Mouse (Mus musculus) heart, embryonic 14.5 days (tissue): ENCODE results near the gene Cnfn. TPM values are rescaled to one million over a fixed set of nuclear protein-coding genes. Genes with fewer than 3 reads are reported as not detected.
"Not testable (repeated sequence)": the region's sequence is repeated elsewhere in the genome, so short reads cannot be mapped to it uniquely, and the experiment has no call there.

ENCODE experiments used
- ATAC-seq: fragments of 200-750 bp; cut with Nextera tagmentation; 2 replicates; pipeline ENCODE4 v1.8.0; 2017; ENCODE audit warnings: low read depth, moderate TSS enrichment; ENCODE audit not compliant: insufficient number of reproducible peaks, insufficient read depth, low FRiP score
- H3K27ac ChIP-seq, 2 experiments: fragments of 200-500 bp in 1 of 2; fragments of 300-500 bp in 1 of 2; sonication (generic) in 1 of 2; replicated peaks in 1 of 2; 2 replicates each; pipeline ENCODE4 v1.5.1; 2012 to 2014; ENCODE audit warnings: low read depth in 2 of 2, low read length in 2 of 2, control low read depth in 1 of 2, mild to moderate bottlenecking in 1 of 2, mixed read lengths in 1 of 2; ENCODE audit not compliant: control insufficient read depth in 1 of 2, insufficient read depth in 1 of 2
- H3K27me3 ChIP-seq: fragments of 300-500 bp; sonication (generic); 2 replicates; pipeline ENCODE4 v1.6.1; 2014; ENCODE audit warnings: mild to moderate bottlenecking, low read length, control low read depth; ENCODE audit not compliant: control insufficient read depth, insufficient read depth
- H3K36me3 ChIP-seq: fragments of 300-500 bp; sonication (generic); 2 replicates; pipeline ENCODE4 v1.6.1; 2014; ENCODE audit warnings: mild to moderate bottlenecking, control low read depth, low read length, mixed read lengths; ENCODE audit not compliant: control insufficient read depth, insufficient read depth
- H3K4me1 ChIP-seq, 2 experiments: fragments of 200-500 bp in 1 of 2; fragments of 300-500 bp in 1 of 2; sonication (generic) in 1 of 2; 2 replicates each; pipeline ENCODE4 v1.6.1; 2012 to 2014; ENCODE audit warnings: low read length in 2 of 2, control low read depth in 1 of 2, mixed read lengths in 1 of 2; ENCODE audit not compliant: control insufficient read depth in 2 of 2, insufficient read depth in 2 of 2
- H3K4me2 ChIP-seq: fragments of 300-500 bp; sonication (generic); 2 replicates; pipeline ENCODE4 v1.6.1; 2014; ENCODE audit warnings: mild to moderate bottlenecking, low read length
- H3K4me3 ChIP-seq, 2 experiments: fragments of 200-500 bp in 1 of 2; fragments of 300-500 bp in 1 of 2; sonication (generic) in 1 of 2; 2 replicates each; pipeline ENCODE4 v1.5.1; 2012 to 2014; ENCODE audit warnings: low read length in 2 of 2, mild to moderate bottlenecking in 2 of 2, control low read depth in 1 of 2, low read depth in 1 of 2, moderate library complexity in 1 of 2; ENCODE audit not compliant: control insufficient read depth in 1 of 2, insufficient read depth in 1 of 2
- H3K9ac ChIP-seq: fragments of 300-500 bp; sonication (generic); 2 replicates; pipeline ENCODE4 v1.6.1; 2014; ENCODE audit warnings: mild to moderate bottlenecking, low read length
- H3K9me3 ChIP-seq: fragments of 300-500 bp; sonication (generic); 2 replicates; pipeline ENCODE4 v1.6.1; 2016; ENCODE audit warnings: low read length, control low read depth; ENCODE audit not compliant: control insufficient read depth
- WGBS: fragments of 180-500 bp; shearing (Covaris S2); extraction: QIAGEN DNeasy Blood & Tissue Kit; methylation state at CpG from one replicate; pipeline ENCODE4 v1.1.7; 2014; 5-methylcytosine and 5-hydroxymethylcytosine counted together
- polyA plus RNA-seq: library from polyadenylated mRNA; unstranded; fragments of >200 nt; fragmentation: Nextera tagmentation; extraction: Ambion mirVana; gene quantifications from 2 replicates; pipeline ENCODE4 v1.2.1, GENCODE M21; 2014

Gene Cnfn
- polyA plus RNA-seq, 1 experiment from 2014 or later, result not detected

GRCm38 (mm10) chr7:25326233-25326632, 43.3 kb downstream of the Cnfn start:
- Histone ChIP-seq H3K4me1 (peaks cover 8 to 11% of the 10 kb centered on the region in 2 experiments; a peak in 3 of 4 replicates), H3K9me3 (no peaks in the 10 kb centered on the region), H3K9ac (no peak overlapping the region), H3K4me3 (no peak overlapping the region), H3K27me3 (no peaks in the 10 kb centered on the region), H3K27ac (no peak overlapping the region), H3K36me3 (peaks cover 30% of the 10 kb centered on the region), H3K4me2 (no peak overlapping the region)
- no peak; the same call in 1 of the 2 replicates for ATAC-seq
- 81% methylated on average over 8 of the region's 8 CpGs for WGBS

GRCm38 (mm10) chr7:25325431-25325830, 44.1 kb downstream of the Cnfn start:
- H3K4me2 ChIP-seq, H3K9ac ChIP-seq, H3K9me3 ChIP-seq, ATAC-seq, H3K27me3 ChIP-seq, H3K27ac ChIP-seq, H3K4me3 ChIP-seq: not testable (repeated sequence)
- 86% methylated on average over 6 of the region's 6 CpGs for WGBS
- Histone ChIP-seq H3K36me3 (peaks cover 22% of the 10 kb centered on the region), H3K4me1 (peaks cover 8 to 11% of the 10 kb centered on the region in 2 experiments; a peak in 3 of 4 replicates)

- H3K4me2 ChIP-seq, result no peak overlapping the region
- WGBS, result 95% methylated on average over 2 of the region's 2 CpGs
Observed at GRCm38 (mm10) chr7:25323219-25323618, 46.3 kb downstream of the Cnfn start.

GRCm38 (mm10) chr7:25322058-25322484, 47.5 kb downstream of the Cnfn start:
- peak overlapping the region; percentile 51 for H3K4me2 ChIP-seq
- ATAC-seq, result peak; percentile 28; the same call in 1 of the 2 replicates
- peaks cover 12 to 17% of the 10 kb centered on the region in 2 experiments; a peak in 3 of 4 replicates for H3K4me1 ChIP-seq
- H3K27ac ChIP-seq, result peak overlapping the region; percentile 71
- H3K36me3 ChIP-seq, result no peaks in the 10 kb centered on the region
- no peaks in the 10 kb centered on the region for H3K9me3 ChIP-seq
- WGBS, result 5% methylated on average over 6 of the region's 6 CpGs
- H3K27me3 ChIP-seq, result no peaks in the 10 kb centered on the region
- H3K4me3 ChIP-seq, result no peak overlapping the region; a peak in 1 of 4 replicates
- peak overlapping the region; percentile 54 for H3K9ac ChIP-seq

More at GRCm38 (mm10) chr7:25323219-25323618, 46.3 kb downstream of the Cnfn start:
- no peak for ATAC-seq
- H3K9me3 ChIP-seq, result no peaks in the 10 kb centered on the region
- peaks cover 6% of the 10 kb centered on the region; the same call in 1 of the 2 replicates for H3K36me3 ChIP-seq
- H3K27me3 ChIP-seq, result no peaks in the 10 kb centered on the region
- H3K27ac ChIP-seq, result no peak overlapping the region
- H3K9ac ChIP-seq, result no peak overlapping the region
- no peak overlapping the region for H3K4me3 ChIP-seq
- H3K4me1 ChIP-seq, result peaks cover 8 to 11% of the 10 kb centered on the region in 2 experiments; a peak in 3 of 4 replicates

Other genes starting within 250 kb of the Cnfn start
- 0.50 and 0.71 TPM in 2 replicates for gene Pou2f2, start 190.0 kb downstream of the Cnfn start, polyA plus RNA-seq
- 4.8 and 5.7 TPM in 2 replicates for gene Dedd2, start 149.1 kb downstream of the Cnfn start, polyA plus RNA-seq
- gene Zfp526, start 148.3 kb downstream of the Cnfn start, polyA plus RNA-seq, result 2.3 and 2.4 TPM in 2 replicates
- 10.0 and 12.2 TPM in 2 replicates for gene Gsk3a, start 131.9 kb downstream of the Cnfn start, polyA plus RNA-seq
- 14.4 and 17.4 TPM in 2 replicates for gene Erf, start 119.0 kb downstream of the Cnfn start, polyA plus RNA-seq
- gene Cic, start 102.0 kb downstream of the Cnfn start, polyA plus RNA-seq, result 25.4 and 28.4 TPM in 2 replicates
- 130 and 142 TPM in 2 replicates for gene Pafah1b3, start 71.7 kb downstream of the Cnfn start, polyA plus RNA-seq
- 0.16 TPM in 1 of 2 replicates, not detected in the other for gene Prr19, start 68.3 kb downstream of the Cnfn start, polyA plus RNA-seq
- gene Tmem145, start 63.6 kb downstream of the Cnfn start, polyA plus RNA-seq, result 0.30 TPM in 1 of 2 replicates, not detected in the other
- 6.8 and 7.9 TPM in 2 replicates for gene Megf8, start 52.6 kb downstream of the Cnfn start, polyA plus RNA-seq
- 2.8 and 3.6 TPM in 2 replicates for gene Lipe, start 29.0 kb upstream of the Cnfn start, polyA plus RNA-seq
- gene Cxcl17, start 43.2 kb upstream of the Cnfn start, polyA plus RNA-seq, result 0.28 and 0.36 TPM in 2 replicates
- 3.9 and 4.5 TPM in 2 replicates for gene Ceacam1, start 107.9 kb upstream of the Cnfn start, polyA plus RNA-seq
- 0.20 TPM in 1 of 2 replicates, not detected in the other for gene Ceacam2, start 170.1 kb upstream of the Cnfn start, polyA plus RNA-seq
- gene Erich4, start 246.2 kb upstream of the Cnfn start, polyA plus RNA-seq, result not detected in 2 replicates
- 62.7 and 66.3 TPM in 2 replicates for gene Dmac2, start 249.7 kb upstream of the Cnfn start, polyA plus RNA-seq